In the genomic region with DNA sequence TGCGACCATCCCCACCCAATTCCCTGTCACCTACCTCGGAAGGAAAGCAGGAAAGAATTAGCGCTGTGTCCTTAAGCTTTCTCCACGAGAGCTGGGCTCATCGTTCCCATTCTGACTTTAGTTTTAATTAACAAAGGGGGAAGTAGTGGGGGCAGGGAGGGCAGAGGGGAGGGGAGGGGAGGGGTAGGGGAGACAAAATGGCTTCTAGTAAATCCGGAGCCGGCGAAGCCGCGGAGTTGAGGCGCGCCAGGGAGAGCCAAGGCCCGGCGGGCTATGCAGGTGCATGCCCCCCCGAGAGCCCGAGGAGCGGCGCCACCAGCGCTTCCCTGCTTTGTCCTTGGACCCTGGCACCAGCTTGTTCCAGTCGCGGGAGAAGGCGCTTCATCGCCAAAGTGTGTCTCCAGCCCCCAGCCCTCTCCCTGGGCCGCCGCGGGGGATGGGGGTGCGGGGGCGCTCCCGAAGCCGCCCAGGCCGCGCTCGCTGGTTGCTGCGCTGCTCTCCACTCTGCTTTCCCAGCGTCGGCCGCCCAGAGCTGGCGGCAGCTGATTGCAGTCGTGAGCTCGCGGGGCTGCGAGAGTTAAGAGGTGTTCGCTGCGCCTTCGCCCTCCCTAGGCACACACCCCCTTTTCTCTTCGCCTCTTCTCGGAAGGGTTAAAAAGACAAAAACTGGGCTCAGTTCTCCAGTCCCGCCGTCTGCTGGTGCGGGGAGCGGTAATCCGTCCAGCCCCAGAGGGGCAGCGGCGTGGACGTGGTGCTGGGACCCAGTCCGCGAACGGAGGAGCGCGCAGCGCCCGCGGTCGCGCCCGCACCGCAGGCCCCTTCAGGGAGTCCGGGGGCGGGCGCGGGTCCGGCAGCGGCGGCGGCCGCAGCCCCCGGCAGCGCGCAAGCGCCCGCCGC, we compare ENCODE assay signal across 8 mouse cellular contexts. TPM values are rescaled to one million over a fixed set of nuclear protein-coding genes. Genes with fewer than 3 reads are reported as not detected.
DNase-seq lines count a peak whose midpoint lies in the region; ATAC-seq and TF ChIP-seq lines count a peak whose summit lies in the region.

No protein-coding gene starts in this region.

- no peaks in the 10 kb centered on the region for H3K27me3 ChIP-seq in forebrain, postnatal 0 days (ENCODE audit: insufficient read depth, low read length)
- peaks cover 40% of the 10 kb centered on the region for H3K27me3 ChIP-seq in megakaryocyte, embryonic 14.5 days (replicated peaks)
- no peaks in the 10 kb centered on the region; the same call in 1 of the 2 replicates for H3K27me3 ChIP-seq in splenic B cell, adult 2 months (ENCODE audit: control insufficient read depth, insufficient read depth, low read length, poor library complexity, severe bottlenecking)

- H3K4me1 ChIP-seq in forebrain, postnatal 0 days (ENCODE audit: insufficient read depth) = peaks cover 23% of the 10 kb centered on the region
- peaks cover 69% of the 10 kb centered on the region for H3K4me1 ChIP-seq in megakaryocyte, embryonic 14.5 days

- peak; percentile 63 for ATAC-seq in forebrain, postnatal 0 days

- no peaks in the 10 kb centered on the region for H3K36me3 ChIP-seq in forebrain, postnatal 0 days (ENCODE audit: insufficient read depth)
- H3K36me3 ChIP-seq in megakaryocyte, embryonic 14.5 days (replicated peaks; ENCODE audit: low read length) = peaks cover 20% of the 10 kb centered on the region
- H3K36me3 ChIP-seq in splenic B cell, adult 2 months (ENCODE audit: control insufficient read depth, insufficient read depth, low read length, poor library complexity, severe bottlenecking) = no peaks in the 10 kb centered on the region

- H3K9ac ChIP-seq in forebrain, postnatal 0 days = peak overlapping the region; percentile 91

- peak overlapping the region; percentile 64 for H3K4me3 ChIP-seq in forebrain, postnatal 0 days (ENCODE audit: low read depth, low read length)
- peak overlapping the region; percentile 93 for H3K4me3 ChIP-seq in megakaryocyte, embryonic 14.5 days (replicated peaks)

- peak; percentile 60 for DNase-seq in ovary, postnatal 36 days (ENCODE audit: low spot score)
- DNase-seq in ovary, adult 18-20 months (ENCODE audit: low spot score) = no peak
- DNase-seq in cerebellum, adult 9-10 months = peak; percentile 69
- peak; percentile 77 for DNase-seq in forebrain, postnatal 0 days
- peak; percentile 25 for DNase-seq in kidney, postnatal 14 days
- peak; percentile 6 for DNase-seq in splenic B cell, adult 2 months (ENCODE audit: low read depth, low spot score)
- no peak for DNase-seq in spleen, postnatal 36 days (ENCODE audit: low spot score in 2 of 2)

- H3K27ac ChIP-seq in forebrain, postnatal 0 days (ENCODE audit: low read depth, low read length) = peak overlapping the region; percentile 84

- H3K9me3 ChIP-seq in forebrain, postnatal 0 days (ENCODE audit: low read length) = no peaks in the 10 kb centered on the region
- H3K9me3 ChIP-seq in megakaryocyte, embryonic 14.5 days = no peaks in the 10 kb centered on the region

- no peak for TF ChIP-seq CTCF in forebrain, postnatal 0 days (IDR thresholded peaks at IDR 0.05; ENCODE audit: low read depth)

- peak overlapping the region; percentile 96 for H3K4me2 ChIP-seq in forebrain, postnatal 0 days (ENCODE audit: low read depth)

- under 1% methylated on average over 76 of the region's 82 CpGs for WGBS in forebrain, postnatal 0 days

RNA-seq across cellular contexts. Expression of gene Lrrc4, which starts 0.6 kb away (rescaled TPM):
- 32.9 and 37.1 TPM in 2 replicates for total RNA-seq in forebrain, postnatal 0 days (2014; rRNA removed)
- 4.0 and 5.4 TPM in 2 replicates for polyA plus RNA-seq in forebrain, postnatal 0 days (2015; fragmentation: Nextera tagmentation; extraction: Ambion mirVana)
- polyA plus RNA-seq in megakaryocyte, embryonic 14.5 days (2012; ENCODE audit: insufficient read depth, low replicate concordance) = 0.06 TPM in 1 of 2 replicates, not detected in the other

Comparison
In these comparisons a context has a peak if more than half of its experiments do, and no peak if none do; other contexts are left out.
1. DNase-seq: peak in ovary, postnatal 36 days (single experiment), cerebellum, adult 9-10 months (single experiment), forebrain, postnatal 0 days (single experiment), kidney, postnatal 14 days (single experiment) and splenic B cell, adult 2 months (single experiment); none in ovary, adult 18-20 months (single experiment) and spleen, postnatal 36 days (0 of 2).